Mouse (Mus musculus) brain, embryonic 18.5 days (tissue): ENCODE measurements around the gene Abca4.

Experiments used
- DNase-seq: peaks from one replicate; pipeline ENCODE4 v3.0.0-alpha.2; 2012; ENCODE audit warnings: low read depth, low spot score

Gene Abca4

DNA sequence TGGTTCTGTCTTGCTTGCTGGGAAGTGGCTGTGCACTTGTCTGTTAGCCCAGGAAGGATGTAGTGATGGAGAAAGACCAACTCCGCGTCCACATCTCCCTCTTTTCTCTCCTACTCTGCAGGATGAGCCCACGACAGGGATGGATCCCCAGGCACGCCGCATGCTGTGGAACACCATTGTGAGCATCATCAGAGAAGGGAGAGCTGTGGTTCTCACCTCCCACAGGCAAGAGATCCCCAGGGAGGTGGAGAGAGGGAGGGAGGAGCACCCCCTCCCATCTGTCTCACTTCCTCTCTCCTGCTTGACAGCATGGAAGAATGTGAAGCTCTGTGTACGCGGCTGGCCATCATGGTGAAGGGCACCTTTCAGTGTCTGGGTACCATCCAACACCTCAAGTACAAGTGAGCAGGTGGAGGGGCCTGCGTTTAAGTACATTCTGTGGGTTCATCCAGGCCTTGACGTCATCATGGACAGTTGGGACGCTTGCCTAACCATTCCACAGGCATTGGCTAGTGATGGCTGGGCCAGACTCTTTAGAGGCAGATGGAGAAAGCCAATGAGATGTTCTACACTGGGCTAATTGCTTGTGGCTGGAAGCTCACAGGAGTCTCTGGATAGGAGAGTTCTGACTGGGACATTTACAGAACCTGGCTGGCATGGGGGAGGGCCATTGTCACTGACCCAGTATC, 126.5 kb downstream of the Abca4 start:
- DNase-seq = no peak

DNA sequence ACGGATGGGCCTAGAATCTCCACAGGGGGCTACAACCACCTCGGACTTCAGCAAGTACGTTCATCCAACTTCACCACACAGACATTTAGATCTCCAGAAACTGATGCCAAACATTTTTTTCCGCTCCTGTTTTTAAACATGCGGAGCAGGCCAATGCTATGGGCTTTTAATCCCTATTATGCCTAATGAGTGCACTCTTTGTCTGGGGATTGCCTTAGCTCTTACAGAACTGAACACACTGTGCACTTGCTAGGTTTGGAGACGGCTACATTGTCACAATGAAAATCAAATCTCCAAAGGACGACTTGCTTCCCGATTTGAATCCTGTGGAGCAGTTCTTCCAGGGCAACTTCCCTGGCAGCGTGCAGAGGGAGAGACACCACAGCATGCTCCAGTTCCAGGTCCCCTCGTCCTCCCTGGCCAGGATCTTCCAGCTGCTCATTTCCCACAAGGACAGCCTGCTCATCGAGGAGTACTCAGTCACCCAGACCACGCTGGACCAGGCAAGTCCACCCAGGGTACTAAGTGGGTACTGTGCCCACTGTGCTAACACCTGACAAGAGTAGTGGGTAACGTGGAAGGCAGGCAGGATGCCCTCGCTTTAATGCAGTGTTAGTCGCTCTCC, 129.4 kb downstream of the Abca4 start:
- no peak for DNase-seq

DNA sequence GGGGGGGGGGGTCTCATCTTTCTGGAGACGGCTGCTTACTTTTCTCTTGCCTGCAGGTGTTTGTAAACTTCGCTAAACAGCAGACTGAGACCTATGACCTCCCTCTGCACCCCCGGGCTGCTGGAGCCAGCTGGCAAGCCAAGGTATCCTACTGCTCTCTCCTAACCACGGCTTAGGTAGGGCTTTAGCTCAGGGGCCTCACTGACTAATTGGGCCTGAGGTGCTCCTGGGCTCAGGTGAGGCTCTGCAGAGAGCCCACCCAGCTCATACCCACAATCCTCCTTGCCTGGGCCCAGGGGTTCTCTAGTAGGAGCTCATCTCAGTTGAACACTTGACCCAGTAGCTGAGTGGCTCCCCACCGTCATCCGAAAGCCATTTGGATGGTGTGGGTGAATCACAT, 131.8 kb downstream of the Abca4 start:
- no peak for DNase-seq

DNA sequence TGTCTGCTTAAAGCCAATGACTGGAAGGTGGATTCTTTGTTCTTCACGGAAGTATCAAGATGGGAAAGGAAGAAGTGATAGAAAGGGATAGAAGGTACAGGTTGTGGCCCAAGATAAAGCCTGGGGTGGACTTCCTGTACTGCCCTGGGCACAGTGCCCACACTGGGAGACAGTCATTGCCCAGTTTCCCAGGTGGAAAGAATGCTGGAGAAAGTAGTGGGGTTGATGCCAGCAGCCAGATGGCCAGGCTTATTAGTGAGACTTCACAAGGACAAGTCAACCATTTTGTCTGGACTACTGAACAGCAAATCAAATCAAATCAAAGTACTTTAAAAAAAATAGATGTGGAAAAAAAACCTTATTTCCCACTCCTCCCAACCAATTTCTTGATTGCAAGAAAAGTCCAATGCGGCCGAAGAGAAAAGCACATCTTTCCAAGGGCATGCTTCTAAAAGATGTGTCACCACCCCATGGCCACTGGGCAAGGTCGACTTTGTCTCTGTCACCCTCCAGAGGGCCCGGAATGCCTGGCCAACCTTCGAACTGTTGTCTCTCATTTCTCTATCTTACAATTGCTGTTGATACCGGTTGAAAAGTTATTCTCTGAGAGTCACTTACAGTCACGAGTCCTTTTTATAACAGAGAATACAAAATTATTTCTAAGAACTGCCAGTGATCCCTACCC, 132.6 kb downstream of the Abca4 start:
- no peak for DNase-seq

DNA sequence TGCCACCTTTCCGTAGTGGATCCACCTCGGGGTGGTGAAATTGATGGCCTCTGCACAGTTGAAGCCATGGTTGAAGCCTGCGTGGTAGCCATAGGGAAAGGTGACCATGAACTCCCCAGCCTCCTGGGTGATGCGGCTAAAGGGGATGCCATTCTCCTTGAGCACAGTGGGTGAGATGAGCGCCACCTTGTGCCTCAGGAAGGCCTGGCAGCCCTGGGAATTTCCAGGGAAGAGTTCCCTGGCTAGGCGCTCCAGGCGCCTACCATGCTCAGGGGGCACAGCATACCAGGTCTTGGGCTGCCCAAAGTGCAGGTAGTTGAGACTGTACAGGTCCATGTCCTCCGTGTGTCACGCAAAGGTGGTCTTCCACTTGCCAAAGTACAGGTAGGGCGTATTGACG, 139.9 kb downstream of the Abca4 start:
- DNase-seq = no peak

- DNase-seq = no peak
Measured at GRCm38 (mm10) chr3:122186975-122187374, 142.7 kb downstream of the Abca4 start.

DNA sequence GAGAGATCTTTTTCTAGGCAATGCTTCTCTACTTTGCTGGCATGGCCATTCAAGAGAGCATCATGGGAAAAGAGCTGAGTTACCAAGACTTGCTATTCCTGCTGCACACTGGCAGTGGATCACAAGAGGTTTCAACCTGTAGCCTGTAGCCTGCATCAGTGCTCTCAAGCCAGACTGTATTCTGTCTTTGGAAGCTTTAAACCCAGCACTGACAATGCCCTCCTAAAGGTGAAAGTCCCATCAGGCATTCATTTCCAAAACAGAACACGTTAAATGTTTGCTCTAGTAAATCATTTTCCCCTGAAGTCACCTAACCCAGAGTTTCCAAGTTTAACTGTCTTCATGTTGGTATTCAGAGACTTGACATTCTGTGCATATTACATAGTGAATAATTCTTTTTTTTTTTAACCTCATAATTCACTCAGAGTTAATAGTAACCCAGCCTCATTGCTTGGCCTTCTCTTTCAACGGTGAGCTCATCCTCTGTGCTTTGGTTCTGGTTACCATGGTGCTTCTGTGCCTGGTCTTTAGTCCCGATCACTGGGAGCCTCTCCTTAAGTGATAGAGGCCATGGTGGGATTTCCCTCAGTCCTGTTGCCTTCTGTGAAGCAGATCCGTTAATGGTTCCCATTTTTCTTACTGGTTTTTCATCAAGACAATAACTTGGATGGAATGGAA, 152.5 kb downstream of the Abca4 start:
- no peak for DNase-seq

- no peak for DNase-seq
Measured at GRCm38 (mm10) chr3:122198532-122198931, 154.3 kb downstream of the Abca4 start.

DNA sequence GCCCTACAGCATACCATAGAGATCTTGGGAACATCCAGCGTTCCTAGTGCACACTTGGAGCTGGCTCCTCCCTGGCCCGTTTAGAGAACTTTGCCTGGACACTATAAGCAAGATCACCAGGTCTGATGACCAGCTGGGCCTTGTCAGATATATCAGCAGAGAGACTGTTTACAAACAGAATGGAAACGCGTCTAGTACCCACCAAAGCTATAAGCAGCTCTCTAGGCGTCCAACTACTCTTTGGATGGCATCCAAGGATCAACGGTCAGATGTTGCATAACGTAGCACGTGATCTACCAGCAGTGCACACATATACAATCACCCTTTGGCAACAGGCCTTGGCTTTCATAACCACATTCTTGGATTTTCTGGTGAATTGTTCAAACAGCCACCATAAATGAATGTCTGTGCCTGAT, 154.7 kb downstream of the Abca4 start:
- no peak for DNase-seq

DNA sequence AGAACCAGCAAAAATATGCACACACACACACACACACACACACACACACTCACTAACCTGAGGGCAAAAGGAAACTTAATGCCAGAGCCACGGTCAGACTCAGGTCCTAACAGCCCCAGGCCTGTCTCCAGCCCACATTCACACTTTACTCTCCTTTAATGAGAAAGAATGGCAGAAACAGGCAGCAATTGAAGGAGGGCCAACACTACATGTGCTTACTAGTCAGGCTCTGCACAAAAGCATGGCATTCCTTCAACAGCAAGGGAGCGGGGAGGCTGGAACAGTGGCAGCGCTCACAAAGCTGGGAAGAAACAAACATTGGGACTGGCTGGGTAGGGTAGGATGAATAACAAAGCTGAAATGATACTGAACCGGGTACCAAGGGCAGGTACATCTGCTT, 155.4 kb downstream of the Abca4 start:
- peak; percentile 22 for DNase-seq

DNA sequence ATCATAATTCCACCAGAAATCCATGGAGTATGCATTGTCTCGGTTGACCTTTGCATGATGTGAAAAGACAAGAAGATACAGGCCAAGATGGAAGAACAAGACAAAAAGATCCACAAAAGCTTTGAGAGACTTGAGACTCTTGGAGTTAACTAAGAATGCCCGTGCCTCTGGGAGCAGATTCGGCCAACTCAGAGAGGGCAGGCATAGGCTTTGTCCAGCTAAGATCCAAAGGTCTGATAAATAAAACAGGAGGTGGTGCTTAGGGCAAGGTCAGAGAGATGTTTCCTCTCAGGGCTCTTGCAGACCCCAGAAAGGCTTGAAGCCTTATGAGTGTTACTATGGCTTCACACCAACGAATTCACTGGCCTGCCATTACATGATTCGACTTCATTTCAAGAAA, 155.8 kb downstream of the Abca4 start:
- DNase-seq = no peak

- DNase-seq = no peak
Measured at GRCm38 (mm10) chr3:122200447-122200846, 156.2 kb downstream of the Abca4 start.

DNA sequence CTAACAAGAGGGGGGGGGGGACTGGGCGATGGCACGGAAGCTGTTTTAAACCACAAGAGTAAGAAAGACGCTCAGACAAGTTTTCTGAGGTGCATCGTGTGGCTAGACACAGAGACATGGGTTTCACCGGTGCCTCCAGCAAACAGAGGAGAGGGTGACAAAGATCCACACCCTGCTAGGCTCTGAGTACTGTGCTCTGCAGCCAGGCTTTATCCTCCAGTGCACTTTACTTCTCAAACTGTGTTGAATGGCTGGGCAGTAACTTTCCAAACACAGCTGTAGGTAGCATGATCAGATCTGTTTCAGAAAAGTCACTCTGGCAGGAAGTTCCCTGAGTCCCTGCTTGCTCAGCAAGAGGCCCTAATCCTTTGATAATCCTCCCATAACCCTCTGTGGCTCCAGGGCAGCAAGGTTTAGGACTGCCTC, 158.1 kb downstream of the Abca4 start:
- no peak for DNase-seq

- DNase-seq = no peak
Measured at GRCm38 (mm10) chr3:122203675-122204329, 159.6 kb downstream of the Abca4 start.

GRCm38 (mm10) chr3:122205753-122206152, 161.5 kb downstream of the Abca4 start:
- no peak for DNase-seq

- DNase-seq = no peak
Measured at GRCm38 (mm10) chr3:122206279-122207070, 162.2 kb downstream of the Abca4 start.

- no peak for DNase-seq
Measured at GRCm38 (mm10) chr3:122207766-122208165, 163.5 kb downstream of the Abca4 start.

DNA sequence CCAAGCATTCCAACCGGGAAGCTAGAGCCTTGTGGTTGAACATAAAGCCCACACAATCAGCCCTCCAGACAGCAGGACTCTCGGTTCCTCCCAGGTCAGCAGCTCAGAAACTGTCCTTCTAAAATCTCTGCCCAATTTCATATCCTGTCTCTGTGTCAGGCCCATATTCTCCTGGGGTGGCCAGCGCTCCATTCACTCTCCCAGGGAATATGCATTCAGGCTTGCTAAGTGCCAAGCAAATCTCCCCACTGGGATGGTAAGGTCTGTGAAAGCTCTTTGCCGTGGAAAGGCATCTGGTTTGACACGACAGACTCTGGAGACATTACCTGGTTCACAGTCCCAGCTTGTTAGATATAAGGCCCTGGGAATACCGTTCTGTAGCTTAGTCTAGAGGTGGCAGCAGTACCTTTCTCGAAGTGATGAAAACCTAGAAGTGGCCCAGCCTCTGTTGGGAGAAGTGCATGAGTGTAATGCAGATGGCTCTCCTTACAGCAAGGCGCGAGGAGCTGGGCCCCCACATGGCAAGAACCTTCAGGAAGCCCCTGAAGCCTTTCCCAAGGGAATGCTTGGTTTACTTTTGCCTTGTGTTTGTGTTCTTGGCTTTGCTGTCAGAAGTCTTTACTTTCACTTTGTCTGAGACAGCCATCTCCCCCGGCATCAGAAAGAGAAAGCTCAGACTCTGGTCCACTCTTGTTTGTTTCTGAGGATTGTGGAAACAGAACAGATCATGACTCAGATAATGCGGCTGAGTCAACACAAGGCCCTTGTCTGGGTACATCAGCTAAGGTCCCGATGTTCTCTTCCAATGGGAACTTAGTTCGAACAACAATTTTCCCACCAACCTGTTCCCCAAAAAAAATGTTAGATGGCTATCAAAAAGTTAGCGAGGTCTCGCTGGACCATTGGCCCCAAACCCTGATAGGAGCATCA, 164.3 kb downstream of the Abca4 start:
- no peak for DNase-seq

- DNase-seq = no peak
Measured at GRCm38 (mm10) chr3:122209511-122209910, 165.3 kb downstream of the Abca4 start.

DNA sequence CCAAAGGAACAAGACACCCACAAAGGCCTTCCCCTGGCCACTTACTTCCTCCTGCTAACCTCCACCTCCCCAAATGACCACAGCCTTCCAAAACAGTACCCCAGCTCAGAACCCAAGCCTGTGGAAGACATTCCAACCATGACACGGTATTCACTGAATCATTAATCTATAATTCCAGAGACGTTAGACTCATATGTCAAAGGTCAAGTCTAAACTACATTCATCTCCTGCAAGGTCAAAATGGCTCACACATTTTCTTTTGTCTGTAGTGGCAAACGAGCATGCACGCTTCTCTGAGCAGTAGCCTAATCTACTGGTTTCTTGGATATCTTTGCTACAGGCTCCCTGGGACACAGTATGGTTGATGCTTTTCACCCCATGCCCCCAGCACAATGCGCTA, 166.2 kb downstream of the Abca4 start:
- no peak for DNase-seq
